Mouse (Mus musculus): ENCODE data around the gene Gm49394. TPM values are rescaled to one million over a fixed set of nuclear protein-coding genes. Genes with fewer than 3 reads are reported as not detected.

The Gm49394 gene
- total RNA-seq (2017), result not detected in 3 replicates

GRCm38 (mm10) chr7:142669751-142670625 lies at the start of gene Gm49394:
Gene Gm49394 (minus strand): TSS chr7:142669942.
- ATAC-seq (replicated peaks; ENCODE audit: insufficient number of reproducible peaks, low FRiP score, low TSS enrichment, poor library complexity, severe bottlenecking), result no peak

- 0 out of 2 replicates have a peak, but pooled peaks have one; percentile 47 for ATAC-seq (replicated peaks; ENCODE audit: insufficient number of reproducible peaks, low FRiP score, low TSS enrichment, poor library complexity, severe bottlenecking)
Observed at GRCm38 (mm10) chr7:142714783-142715498, 45.2 kb upstream of the Gm49394 start.

GRCm38 (mm10) chr7:142706873-142707272 lies 37.1 kb upstream of the Gm49394 start:
- no peak for ATAC-seq (replicated peaks; ENCODE audit: insufficient number of reproducible peaks, low FRiP score, low TSS enrichment, poor library complexity, severe bottlenecking)

GRCm38 (mm10) chr7:142699334-142699860 lies 29.7 kb upstream of the Gm49394 start:
- ATAC-seq (replicated peaks; ENCODE audit: insufficient number of reproducible peaks, low FRiP score, low TSS enrichment, poor library complexity, severe bottlenecking), result no peak

- no peak for ATAC-seq (replicated peaks; ENCODE audit: insufficient number of reproducible peaks, low FRiP score, low TSS enrichment, poor library complexity, severe bottlenecking)
Observed at GRCm38 (mm10) chr7:142678611-142679010, 8.9 kb upstream of the Gm49394 start.

- ATAC-seq (replicated peaks; ENCODE audit: insufficient number of reproducible peaks, low FRiP score, low TSS enrichment, poor library complexity, severe bottlenecking), result no peak
Observed at GRCm38 (mm10) chr7:142675644-142676043, 5.9 kb upstream of the Gm49394 start.

- ATAC-seq (replicated peaks; ENCODE audit: insufficient number of reproducible peaks, low FRiP score, low TSS enrichment, poor library complexity, severe bottlenecking), result no peak
Observed at GRCm38 (mm10) chr7:142675141-142675540, 5.4 kb upstream of the Gm49394 start.

GRCm38 (mm10) chr7:142672120-142672519 lies 2.4 kb upstream of the Gm49394 start:
- 0 out of 2 replicates have a peak, but pooled peaks have one; percentile 48 for ATAC-seq (replicated peaks; ENCODE audit: insufficient number of reproducible peaks, low FRiP score, low TSS enrichment, poor library complexity, severe bottlenecking)

GRCm38 (mm10) chr7:142671067-142671466 lies 1.3 kb upstream of the Gm49394 start:
- no peak for ATAC-seq (replicated peaks; ENCODE audit: insufficient number of reproducible peaks, low FRiP score, low TSS enrichment, poor library complexity, severe bottlenecking)

- no peak for ATAC-seq (replicated peaks; ENCODE audit: insufficient number of reproducible peaks, low FRiP score, low TSS enrichment, poor library complexity, severe bottlenecking)
Observed at GRCm38 (mm10) chr7:142668328-142668727, 1.4 kb downstream of the Gm49394 start.

- ATAC-seq (replicated peaks; ENCODE audit: insufficient number of reproducible peaks, low FRiP score, low TSS enrichment, poor library complexity, severe bottlenecking), result no peak
Observed at GRCm38 (mm10) chr7:142667521-142667920, 2.2 kb downstream of the Gm49394 start.

- no peak for ATAC-seq (replicated peaks; ENCODE audit: insufficient number of reproducible peaks, low FRiP score, low TSS enrichment, poor library complexity, severe bottlenecking)
Observed at GRCm38 (mm10) chr7:142666659-142667058, 3.1 kb downstream of the Gm49394 start, which contains the start of gene Igf2. Gene Igf2 (minus strand): TSS chr7:142666816.

GRCm38 (mm10) chr7:142666109-142666508 lies 3.6 kb downstream of the Gm49394 start:
- ATAC-seq (replicated peaks; ENCODE audit: insufficient number of reproducible peaks, low FRiP score, low TSS enrichment, poor library complexity, severe bottlenecking), result no peak

- no peak for ATAC-seq (replicated peaks; ENCODE audit: insufficient number of reproducible peaks, low FRiP score, low TSS enrichment, poor library complexity, severe bottlenecking)
Observed at GRCm38 (mm10) chr7:142665364-142665763, 4.4 kb downstream of the Gm49394 start.

GRCm38 (mm10) chr7:142664465-142665029 lies 5.2 kb downstream of the Gm49394 start:
- no peak for ATAC-seq (replicated peaks; ENCODE audit: insufficient number of reproducible peaks, low FRiP score, low TSS enrichment, poor library complexity, severe bottlenecking)

GRCm38 (mm10) chr7:142663931-142664421 lies 5.8 kb downstream of the Gm49394 start:
- no peak for ATAC-seq (replicated peaks; ENCODE audit: insufficient number of reproducible peaks, low FRiP score, low TSS enrichment, poor library complexity, severe bottlenecking)

GRCm38 (mm10) chr7:142663151-142663550 lies 6.6 kb downstream of the Gm49394 start:
- ATAC-seq (replicated peaks; ENCODE audit: insufficient number of reproducible peaks, low FRiP score, low TSS enrichment, poor library complexity, severe bottlenecking), result no peak

GRCm38 (mm10) chr7:142661811-142662210 lies 7.9 kb downstream of the Gm49394 start:
- no peak for ATAC-seq (replicated peaks; ENCODE audit: insufficient number of reproducible peaks, low FRiP score, low TSS enrichment, poor library complexity, severe bottlenecking)

GRCm38 (mm10) chr7:142661046-142661445 lies 8.7 kb downstream of the Gm49394 start:
- no peak for ATAC-seq (replicated peaks; ENCODE audit: insufficient number of reproducible peaks, low FRiP score, low TSS enrichment, poor library complexity, severe bottlenecking)

Data from monocyte, adult 5-6 weeks (primary cell).